Mouse (Mus musculus): ENCODE measurements around the gene Rcn3. TPM values are rescaled to one million over a fixed set of nuclear protein-coding genes. Genes with fewer than 3 reads are reported as not detected.

The Rcn3 gene
- polyA plus RNA-seq, 1 experiment from 2014 or later, result 162 TPM

DNA sequence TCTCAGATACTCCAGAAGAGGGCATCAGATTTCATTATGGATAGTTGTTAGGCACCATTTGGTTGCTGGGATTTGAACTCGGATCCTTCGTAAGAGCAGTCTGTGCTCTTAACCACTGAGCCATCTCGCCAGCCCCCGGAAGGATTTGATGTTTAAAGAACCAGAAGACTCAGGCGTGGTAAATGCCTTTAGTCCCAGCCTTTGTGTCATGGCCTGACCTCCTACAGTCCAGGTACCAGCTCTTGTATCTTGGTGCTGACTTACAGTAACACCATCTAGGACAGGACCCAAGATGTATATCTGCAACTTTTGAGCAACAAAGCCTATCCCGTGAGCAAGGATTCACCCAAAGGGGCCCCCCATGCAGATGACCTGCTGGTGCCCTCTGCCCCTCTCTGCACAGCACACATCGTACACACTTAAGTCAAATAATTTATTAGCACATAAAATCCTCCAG is 33.2 kb upstream of the Rcn3 start:
- peaks cover 12% of the 10 kb centered on the region; the same call in 1 of the 2 replicates for H3K4me1 ChIP-seq (ENCODE audit: insufficient read depth, low read depth, low read length)
- H3K4me3 ChIP-seq (ENCODE audit: low read depth, low read length), result no peak overlapping the region
- peaks cover 21% of the 10 kb centered on the region; the same call in 1 of the 2 replicates for H3K36me3 ChIP-seq (ENCODE audit: insufficient read depth, low read length)
- H3K4me2 ChIP-seq (replicated peaks; ENCODE audit: low read depth, low read length), result no peak overlapping the region
- H3K9ac ChIP-seq (replicated peaks; ENCODE audit: low read depth), result no peak overlapping the region
- no peak overlapping the region for H3K27ac ChIP-seq (ENCODE audit: low read length)
- DNase-seq (ENCODE audit: low spot score) (no peak), ATAC-seq (no peak)
- H3K27me3 ChIP-seq (replicated peaks; ENCODE audit: insufficient read depth, low read length), result no peaks in the 10 kb centered on the region
- TF ChIP-seq CTCF (IDR thresholded peaks at IDR 0.05) (peak; percentile 40; the same call in 1 of the 2 replicates), EP300 (IDR thresholded peaks at IDR 0.05) (no peak)
- WGBS, result 21% methylated on average over 7 of the region's 7 CpGs
- H3K9me3 ChIP-seq (ENCODE audit: low read length), result no peaks in the 10 kb centered on the region

DNA sequence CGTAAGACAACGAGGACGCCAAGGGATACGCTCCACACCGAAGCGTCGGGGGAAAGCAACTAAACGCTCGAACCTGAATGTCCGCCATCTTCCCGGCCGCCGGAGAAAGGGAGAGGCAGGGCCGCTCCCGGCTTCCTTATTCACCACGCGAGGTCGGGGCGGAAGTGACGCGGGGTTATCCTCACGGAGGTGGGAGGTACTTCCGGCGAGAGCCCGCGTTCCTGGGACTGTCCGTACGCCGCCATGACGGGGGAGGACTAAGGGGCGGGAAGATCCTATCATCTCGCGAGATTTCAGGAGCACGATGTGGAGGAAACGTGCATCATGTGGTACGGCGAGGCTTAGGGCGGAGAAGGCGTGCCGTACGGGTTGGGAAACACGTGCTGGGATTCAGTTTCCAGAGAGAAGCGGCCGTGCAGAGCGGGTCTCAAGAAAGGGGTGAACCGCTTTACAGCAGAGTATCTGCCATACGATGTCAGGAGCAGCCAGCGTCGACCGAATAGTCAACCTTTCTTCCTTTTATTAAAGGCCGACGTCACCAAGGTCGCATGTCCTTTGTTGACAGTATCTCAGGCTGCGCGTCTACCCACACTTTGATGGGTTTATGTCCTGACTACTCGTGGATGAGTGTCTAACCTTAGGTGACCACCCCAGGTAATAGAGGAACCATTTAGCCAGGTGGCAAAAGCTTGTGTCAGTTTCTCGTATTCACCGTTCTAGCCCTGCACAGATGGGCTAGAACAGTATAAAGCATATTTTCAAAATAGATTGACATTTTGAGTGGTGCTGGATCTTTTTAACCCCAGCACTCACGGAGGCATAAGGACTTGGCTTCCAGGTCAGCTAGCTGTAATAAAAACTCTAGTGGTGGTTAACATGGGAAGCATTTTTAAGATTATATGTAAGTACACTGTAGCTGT is 32.5 kb upstream of the Rcn3 start, which contains the start of gene Rps11:
TSS of gene Rps11 (minus strand) at position 216 of the 920 bp plus-strand sequence.
- Histone ChIP-seq H3K27me3 (replicated peaks; ENCODE audit: insufficient read depth, low read length) (no peaks in the 10 kb centered on the region), H3K4me1 (ENCODE audit: insufficient read depth, low read depth, low read length) (peaks cover 12% of the 10 kb centered on the region; the same call in 1 of the 2 replicates), H3K9ac (replicated peaks; ENCODE audit: low read depth) (peak within 1 kb of the TSS; percentile 82), H3K4me2 (replicated peaks; ENCODE audit: low read depth, low read length) (peak within 1 kb of the TSS; percentile 73), H3K9me3 (ENCODE audit: low read length) (no peaks in the 10 kb centered on the region), H3K4me3 (ENCODE audit: low read depth, low read length) (peak within 1 kb of the TSS; percentile 76), H3K27ac (ENCODE audit: low read length) (peak within 1 kb of the TSS; percentile 70), H3K36me3 (ENCODE audit: insufficient read depth, low read length) (peaks cover 26% of the 10 kb centered on the region; the same call in 1 of the 2 replicates)
- DNase-seq (ENCODE audit: low spot score) (peak; percentile 100), ATAC-seq (peak; percentile 82)
- no peak for TF ChIP-seq CTCF (IDR thresholded peaks at IDR 0.05)
- TF ChIP-seq EP300 (IDR thresholded peaks at IDR 0.05), result peak; percentile 66
- 1% methylated on average over 58 of the region's 59 CpGs for WGBS

DNA sequence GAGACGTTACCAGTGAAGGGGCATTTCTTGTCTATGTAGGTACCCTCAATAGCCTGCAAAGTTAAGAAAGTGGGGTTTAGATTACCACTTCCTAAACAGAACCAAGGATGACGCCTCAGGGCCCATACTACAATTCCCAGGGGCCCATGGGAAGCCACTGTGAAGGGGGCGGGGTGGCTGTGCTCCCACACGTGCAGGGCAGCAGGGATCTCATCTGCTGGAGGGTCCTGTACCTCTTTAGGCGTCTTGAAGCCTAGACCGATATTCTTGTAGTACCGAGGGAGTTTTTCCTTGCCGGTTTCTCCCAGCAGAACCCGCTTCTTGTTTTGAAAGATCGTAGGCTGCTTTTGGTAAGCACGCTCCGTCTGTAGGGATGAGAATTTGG is 31.2 kb upstream of the Rcn3 start:
- H3K27me3 ChIP-seq (replicated peaks; ENCODE audit: insufficient read depth, low read length), result no peaks in the 10 kb centered on the region
- DNase-seq (ENCODE audit: low spot score), result peak; percentile 59
- peak overlapping the region; percentile 73 for H3K4me2 ChIP-seq (replicated peaks; ENCODE audit: low read depth, low read length)
- H3K27ac ChIP-seq (ENCODE audit: low read length), result no peak overlapping the region
- H3K4me1 ChIP-seq (ENCODE audit: insufficient read depth, low read depth, low read length), result peaks cover 12% of the 10 kb centered on the region; the same call in 1 of the 2 replicates
- H3K4me3 ChIP-seq (ENCODE audit: low read depth, low read length), result peak overlapping the region; percentile 76
- no peak for TF ChIP-seq EP300 (IDR thresholded peaks at IDR 0.05)
- no peak for TF ChIP-seq CTCF (IDR thresholded peaks at IDR 0.05)
- H3K36me3 ChIP-seq (ENCODE audit: insufficient read depth, low read length), result peaks cover 26% of the 10 kb centered on the region; the same call in 1 of the 2 replicates
- ATAC-seq, result no peak
- WGBS, result 10% methylated on average over 12 of the region's 12 CpGs
- no peaks in the 10 kb centered on the region for H3K9me3 ChIP-seq (ENCODE audit: low read length)
- H3K9ac ChIP-seq (replicated peaks; ENCODE audit: low read depth), result 0 out of 2 replicates have a peak overlapping the region, but pooled peaks have one; percentile 82

DNA sequence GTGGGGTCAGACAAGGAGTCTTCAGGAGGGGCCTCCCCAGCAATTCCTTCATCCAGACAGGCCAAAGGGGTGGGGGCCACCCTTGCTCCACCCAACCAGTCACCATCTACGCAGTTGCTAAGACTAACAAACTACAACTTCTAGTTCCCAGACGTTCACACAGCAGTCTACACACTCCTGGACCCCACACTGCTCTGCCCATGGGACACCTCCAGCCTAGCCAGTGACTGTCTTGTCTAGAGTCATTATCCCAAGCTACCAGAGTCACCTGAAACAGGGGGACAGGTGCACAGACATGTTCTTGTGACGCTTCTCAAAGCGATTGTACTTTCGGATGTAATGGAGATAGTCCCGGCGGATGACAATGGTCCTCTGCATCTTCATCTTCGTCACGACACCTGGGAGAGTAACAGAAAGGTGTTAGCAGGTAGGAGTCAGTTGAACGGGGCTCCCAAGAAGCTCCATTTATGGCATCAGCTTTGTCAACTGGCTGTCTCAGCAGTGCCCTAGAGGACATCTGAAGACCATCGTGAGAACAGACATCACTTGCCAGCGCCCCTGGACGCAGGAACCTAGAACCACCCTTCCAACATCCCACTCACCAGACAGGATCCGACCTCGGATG is 30.7 kb upstream of the Rcn3 start:
- Histone ChIP-seq H3K9me3 (ENCODE audit: low read length) (no peaks in the 10 kb centered on the region), H3K4me2 (replicated peaks; ENCODE audit: low read depth, low read length) (peak overlapping the region; percentile 73), H3K4me1 (ENCODE audit: insufficient read depth, low read depth, low read length) (peaks cover 9% of the 10 kb centered on the region; the same call in 1 of the 2 replicates), H3K27me3 (replicated peaks; ENCODE audit: insufficient read depth, low read length) (no peaks in the 10 kb centered on the region), H3K36me3 (ENCODE audit: insufficient read depth, low read length) (peaks cover 26% of the 10 kb centered on the region; the same call in 1 of the 2 replicates), H3K9ac (replicated peaks; ENCODE audit: low read depth) (0 out of 2 replicates have a peak overlapping the region, but pooled peaks have one; percentile 82), H3K27ac (ENCODE audit: low read length) (no peak overlapping the region), H3K4me3 (ENCODE audit: low read depth, low read length) (no peak overlapping the region)
- TF ChIP-seq EP300 (IDR thresholded peaks at IDR 0.05) (no peak), CTCF (IDR thresholded peaks at IDR 0.05) (no peak)
- 71% methylated on average over 15 of the region's 15 CpGs for WGBS
- DNase-seq (ENCODE audit: low spot score), result no peak
- no peak for ATAC-seq

DNA sequence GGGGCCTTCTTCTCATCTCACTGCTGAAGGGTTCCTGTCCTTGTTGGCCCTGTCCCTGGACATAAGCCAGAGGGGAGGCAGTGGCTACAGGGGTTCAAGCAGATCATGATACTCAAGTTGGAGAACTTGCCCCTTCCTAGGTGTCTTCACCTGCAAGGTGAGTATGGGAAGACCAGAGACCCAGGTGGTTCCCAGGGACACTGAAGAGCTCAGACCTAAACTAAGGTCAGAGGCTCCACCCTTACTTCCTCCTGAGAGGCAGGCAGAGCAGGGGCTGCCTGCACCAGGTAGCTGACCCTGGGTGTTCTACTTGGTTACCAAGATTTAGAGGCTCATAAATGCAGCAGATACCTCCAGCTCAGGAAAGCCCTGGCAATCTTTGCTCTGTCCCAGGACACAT is 29.9 kb upstream of the Rcn3 start:
- TF ChIP-seq EP300 (IDR thresholded peaks at IDR 0.05) (no peak), CTCF (IDR thresholded peaks at IDR 0.05) (no peak)
- no peak for DNase-seq (ENCODE audit: low spot score)
- H3K27ac ChIP-seq (ENCODE audit: low read length), result peak overlapping the region; percentile 52

DNA sequence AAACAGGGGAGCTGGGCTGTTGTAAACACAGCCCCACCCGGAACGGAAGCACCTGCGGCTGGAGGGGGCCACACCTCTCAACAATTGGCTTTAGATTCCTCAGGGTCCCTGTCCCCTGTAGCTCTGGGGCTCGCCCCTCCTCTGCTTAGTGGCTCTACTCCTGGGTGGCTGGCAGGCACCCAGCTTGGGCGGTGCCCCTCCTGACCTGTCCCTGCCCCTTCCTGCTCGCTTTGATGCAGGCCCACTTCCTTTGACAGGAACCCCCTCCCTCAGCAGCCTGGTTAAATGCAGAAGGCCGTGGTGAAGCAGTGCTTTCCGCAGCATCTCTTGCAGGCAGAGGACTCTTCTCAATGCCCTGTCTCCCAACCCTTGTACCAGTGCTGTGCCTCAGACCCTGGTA is 29.4 kb upstream of the Rcn3 start:
- no peaks in the 10 kb centered on the region for H3K27me3 ChIP-seq (replicated peaks; ENCODE audit: insufficient read depth, low read length)
- peak overlapping the region; percentile 33; the same call in 1 of the 2 replicates for H3K4me2 ChIP-seq (replicated peaks; ENCODE audit: low read depth, low read length)
- H3K27ac ChIP-seq (ENCODE audit: low read length), result peak overlapping the region; percentile 52
- 26% methylated on average over 8 of the region's 8 CpGs for WGBS
- peaks cover 19% of the 10 kb centered on the region; the same call in 1 of the 2 replicates for H3K36me3 ChIP-seq (ENCODE audit: insufficient read depth, low read length)
- DNase-seq (ENCODE audit: low spot score) (peak; percentile 71), ATAC-seq (peak; percentile 30)
- no peak overlapping the region for H3K9ac ChIP-seq (replicated peaks; ENCODE audit: low read depth)
- TF ChIP-seq CTCF (IDR thresholded peaks at IDR 0.05) (no peak), EP300 (IDR thresholded peaks at IDR 0.05) (peak; percentile 77)
- peaks cover 4% of the 10 kb centered on the region; the same call in 1 of the 2 replicates for H3K4me1 ChIP-seq (ENCODE audit: insufficient read depth, low read depth, low read length)
- H3K9me3 ChIP-seq (ENCODE audit: low read length), result no peaks in the 10 kb centered on the region
- no peak overlapping the region for H3K4me3 ChIP-seq (ENCODE audit: low read depth, low read length)

More for the DNA sequence above, 29.9 kb upstream of the Rcn3 start:
- Histone ChIP-seq H3K9me3 (ENCODE audit: low read length) (no peaks in the 10 kb centered on the region), H3K4me2 (replicated peaks; ENCODE audit: low read depth, low read length) (peak overlapping the region; percentile 33), H3K36me3 (ENCODE audit: insufficient read depth, low read length) (peaks cover 25% of the 10 kb centered on the region; the same call in 1 of the 2 replicates), H3K4me1 (ENCODE audit: insufficient read depth, low read depth, low read length) (peaks cover 4% of the 10 kb centered on the region; the same call in 1 of the 2 replicates), H3K27me3 (replicated peaks; ENCODE audit: insufficient read depth, low read length) (no peaks in the 10 kb centered on the region), H3K4me3 (ENCODE audit: low read depth, low read length) (no peak overlapping the region), H3K9ac (replicated peaks; ENCODE audit: low read depth) (no peak overlapping the region)
- ATAC-seq, result no peak

Measured in lung, postnatal 0 days (tissue).